Mouse (Mus musculus) ovary, postnatal 36 days (tissue): ENCODE results near the gene Axin2.
"Not testable (repeated sequence)": the region's sequence is repeated elsewhere in the genome, so short reads cannot be mapped to it uniquely, and the experiment has no call there.

ENCODE experiments used
- DNase-seq: peaks from one replicate; pipeline ENCODE4 v3.0.0; 2022; ENCODE audit warnings: low spot score, mixed read lengths

Gene Axin2

GRCm38 (mm10) chr11:108920158-108920635, at the start of gene Axin2:
Gene Axin2, plus strand, starts transcription at chr11:108920349.
- DNase-seq, result peak; percentile 93

GRCm38 (mm10) chr11:108871284-108871683, 48.9 kb upstream of the Axin2 start:
- not testable (repeated sequence) for DNase-seq

GRCm38 (mm10) chr11:108871748-108872147, 48.4 kb upstream of the Axin2 start:
- no peak for DNase-seq

GRCm38 (mm10) chr11:108876633-108877205, 43.4 kb upstream of the Axin2 start:
- no peak for DNase-seq

- no peak for DNase-seq
Observed at GRCm38 (mm10) chr11:108877520-108877919, 42.6 kb upstream of the Axin2 start.

GRCm38 (mm10) chr11:108880546-108880945, 39.6 kb upstream of the Axin2 start:
- DNase-seq, result no peak

GRCm38 (mm10) chr11:108881662-108882061, 38.5 kb upstream of the Axin2 start:
- no peak for DNase-seq

GRCm38 (mm10) chr11:108885276-108885896, 34.8 kb upstream of the Axin2 start:
- DNase-seq, result no peak

DNA sequence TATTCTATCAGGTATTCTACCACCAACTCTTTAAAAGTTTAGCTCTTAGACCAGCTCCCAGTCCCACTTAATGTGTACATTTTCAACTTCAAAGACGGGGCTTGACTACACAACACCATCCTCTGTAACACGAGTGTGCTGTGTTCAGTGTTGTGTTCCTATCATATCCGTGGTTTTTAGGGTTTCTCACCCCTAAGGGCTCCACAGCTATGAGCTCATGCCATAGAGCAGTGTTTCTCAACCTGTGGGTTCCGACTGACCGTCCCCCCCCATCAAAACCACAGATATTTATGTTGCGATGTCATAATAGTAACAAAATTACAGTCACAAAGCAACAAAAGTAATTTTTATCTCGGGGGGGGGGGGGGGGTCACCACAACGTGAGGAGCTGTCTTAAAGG, 34.1 kb upstream of the Axin2 start:
- no peak for DNase-seq

DNA sequence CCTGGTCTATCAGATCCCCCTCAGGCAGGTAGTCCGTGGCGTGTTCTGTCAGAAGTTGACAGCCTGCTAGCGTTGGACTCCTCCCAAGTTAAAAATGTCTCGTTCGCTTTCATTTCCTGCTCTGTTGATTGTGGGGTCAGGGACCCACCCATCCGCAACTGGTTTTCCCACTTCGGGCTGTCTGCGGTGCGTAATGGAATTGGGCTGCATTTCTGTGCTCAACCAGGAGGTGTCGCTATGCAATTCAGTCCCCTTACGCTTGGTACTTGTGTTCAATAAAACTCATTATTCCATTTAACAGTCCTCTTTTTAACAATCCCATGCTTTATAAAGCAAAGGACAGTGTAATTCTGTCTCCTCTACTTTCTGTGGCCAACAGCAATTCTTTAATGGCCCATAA, 31.0 kb upstream of the Axin2 start:
- DNase-seq, result no peak

DNA sequence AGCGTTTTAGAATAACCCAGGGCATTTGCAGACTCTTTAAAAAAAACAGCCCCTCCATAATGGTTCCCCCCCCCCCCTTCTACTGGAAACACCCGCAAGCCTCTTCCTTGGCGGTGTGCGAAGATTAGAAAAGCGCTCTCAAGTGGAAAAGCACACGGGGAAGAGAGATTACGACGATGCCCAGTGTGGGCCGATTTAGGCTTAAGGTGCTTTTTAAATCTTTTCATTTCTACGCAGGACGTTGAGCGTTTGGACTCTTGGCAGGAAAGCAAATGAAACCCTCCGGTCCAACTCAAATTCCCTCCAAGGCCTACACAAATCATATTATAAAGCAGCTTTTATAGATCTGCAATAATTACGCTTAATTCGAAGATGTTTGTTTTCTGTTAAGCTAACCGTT, 29.6 kb upstream of the Axin2 start:
- no peak for DNase-seq

- peak; percentile 53 for DNase-seq
Observed at GRCm38 (mm10) chr11:108891111-108891870, 28.9 kb upstream of the Axin2 start.

GRCm38 (mm10) chr11:108891871-108892380, 28.2 kb upstream of the Axin2 start:
- DNase-seq, result no peak

GRCm38 (mm10) chr11:108892406-108892805, 27.7 kb upstream of the Axin2 start:
- no peak for DNase-seq

DNA sequence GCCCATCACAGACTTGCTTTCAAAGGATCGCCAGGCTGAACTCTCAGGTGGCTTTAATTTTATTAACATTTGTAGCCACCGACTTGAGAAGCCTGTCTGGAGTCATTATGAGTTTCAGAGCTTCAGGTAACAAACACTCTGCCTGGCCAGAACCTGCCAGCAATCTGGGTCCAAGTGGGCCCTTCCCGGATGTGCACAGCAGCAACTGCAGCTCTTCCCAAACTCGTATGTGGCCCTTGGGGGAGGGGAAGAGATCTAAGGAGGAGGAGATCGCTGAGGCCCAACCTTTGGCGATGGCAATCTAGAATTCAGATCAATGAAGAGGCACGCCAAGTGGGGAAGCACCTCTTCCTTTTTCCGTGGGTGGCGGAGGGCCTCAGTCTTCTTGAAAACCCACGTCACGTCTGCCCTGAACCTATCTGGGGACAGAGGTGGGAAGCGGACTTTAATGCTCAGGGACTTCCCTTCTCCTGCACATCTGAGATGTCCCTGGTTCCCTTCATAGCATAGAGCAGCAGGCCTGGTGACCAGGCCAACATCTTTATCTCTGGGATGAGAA, 26.8 kb upstream of the Axin2 start:
- DNase-seq, result no peak

GRCm38 (mm10) chr11:108893855-108894510, 26.2 kb upstream of the Axin2 start:
- DNase-seq, result no peak

DNA sequence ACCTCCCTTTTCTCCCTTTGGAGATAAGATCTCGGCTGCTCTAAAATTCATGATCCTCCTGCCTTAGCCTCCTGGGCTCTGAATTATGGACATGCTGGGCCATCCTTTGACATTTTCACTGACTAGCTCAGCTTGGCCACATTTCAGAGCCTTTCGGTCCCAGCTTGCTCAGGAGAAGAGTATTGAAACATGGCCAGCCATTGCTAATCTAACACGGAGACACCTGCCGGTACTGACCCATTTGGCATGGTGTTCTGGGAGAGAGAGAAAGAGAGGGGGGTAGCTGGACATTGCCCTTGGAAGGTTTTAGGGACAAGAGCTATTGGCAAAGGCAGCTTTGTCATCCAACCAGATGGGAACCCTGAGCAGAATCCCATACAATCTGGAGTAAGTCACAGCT, 23.1 kb upstream of the Axin2 start:
- DNase-seq, result no peak

- no peak for DNase-seq
Observed at GRCm38 (mm10) chr11:108898063-108898462, 22.1 kb upstream of the Axin2 start.

DNA sequence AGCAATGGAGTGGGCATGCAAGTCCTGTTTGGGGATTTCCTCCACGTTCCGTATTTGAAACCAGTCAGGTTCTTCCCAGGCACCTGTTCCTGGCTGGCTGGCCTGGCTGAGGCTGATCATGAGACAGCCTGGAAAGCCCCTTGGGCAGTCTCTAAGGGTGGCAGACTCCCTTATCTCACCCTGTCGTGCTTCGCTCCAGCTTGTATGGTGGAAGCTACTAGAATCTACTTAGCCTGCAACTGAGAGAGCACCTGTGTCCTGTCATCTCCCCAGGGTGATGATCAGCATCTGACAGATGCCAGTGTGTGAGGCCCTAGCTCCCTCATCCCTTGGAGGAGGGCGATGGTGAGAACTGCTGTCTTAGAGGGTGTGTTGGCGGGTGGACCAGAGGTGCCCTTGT, 21.7 kb upstream of the Axin2 start:
- no peak for DNase-seq

GRCm38 (mm10) chr11:108900718-108901488, 19.2 kb upstream of the Axin2 start:
- peak; percentile 73 for DNase-seq

DNA sequence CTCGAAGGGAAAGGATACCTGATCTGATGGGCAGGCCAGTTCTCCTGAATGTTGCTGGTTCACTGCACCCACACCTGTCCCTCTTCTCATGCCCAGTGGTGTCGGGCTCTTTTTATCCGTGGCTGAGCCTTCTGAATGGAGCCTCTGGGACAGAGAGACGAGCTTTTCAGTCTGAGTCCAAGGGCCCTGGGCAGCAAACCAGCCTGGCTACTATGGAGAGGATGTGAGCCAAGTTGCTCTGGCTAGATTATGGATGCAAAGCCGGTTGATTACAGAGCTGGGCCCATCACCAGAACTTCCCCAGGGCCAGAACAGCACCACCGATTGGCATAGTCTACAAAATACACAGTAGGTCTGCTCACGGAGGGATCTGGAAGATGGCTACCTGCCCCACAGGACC, 18.5 kb upstream of the Axin2 start:
- no peak for DNase-seq
